Mouse (Mus musculus): ENCODE measurements around the gene Wnk4. TPM values are rescaled to one million over a fixed set of nuclear protein-coding genes. Genes with fewer than 3 reads are reported as not detected.

The Wnk4 gene
- polyA plus RNA-seq (2015; fragmentation: Nextera tagmentation; extraction: Ambion mirVana): 1.6 and 2.2 TPM in 2 replicates

DNA sequence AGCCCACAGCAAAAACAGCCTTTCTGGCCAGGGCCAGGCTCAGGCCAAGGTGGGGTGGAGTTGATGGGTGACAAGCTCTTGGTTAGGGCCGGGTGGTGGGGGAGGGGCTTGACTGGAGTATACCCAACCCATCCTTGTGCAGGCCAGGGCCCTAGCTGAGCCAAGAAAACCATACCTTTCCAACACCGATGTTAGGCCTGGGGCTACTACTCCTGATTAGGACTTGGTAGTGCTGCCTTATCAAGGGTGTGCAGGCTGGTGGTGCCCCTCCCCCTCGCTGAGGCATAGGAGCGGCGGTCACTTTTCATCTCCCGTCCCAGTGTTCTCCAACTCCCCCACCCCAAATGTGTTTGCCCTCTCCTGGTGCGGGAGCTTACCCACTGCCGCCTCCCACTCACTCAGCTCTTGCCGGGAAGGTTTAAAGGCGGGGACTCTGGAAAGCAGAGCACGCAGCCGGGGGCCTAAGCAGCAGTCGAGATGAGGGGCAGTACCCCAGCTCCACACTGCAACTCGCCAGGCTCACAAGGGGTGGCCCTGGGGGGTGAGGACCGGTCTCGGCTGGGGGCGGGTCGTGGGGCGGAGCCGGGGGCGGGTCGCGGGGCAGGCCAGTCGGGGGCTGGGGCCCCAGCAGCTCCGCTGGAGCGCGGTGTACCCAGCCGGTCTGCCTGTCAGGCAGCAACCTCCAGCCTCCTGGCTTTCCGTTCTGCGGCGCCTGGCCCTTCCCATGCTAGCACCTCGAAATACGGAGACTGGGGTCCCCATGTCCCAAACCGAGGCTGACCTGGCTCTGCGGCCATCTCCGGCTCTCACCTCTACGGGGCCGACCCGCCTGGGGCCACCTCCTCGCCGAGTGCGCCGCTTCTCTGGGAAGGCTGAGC, at the start of gene Wnk4:
Gene Wnk4, plus strand, starts transcription at position 620 of the 878 bp plus-strand sequence.
- Histone ChIP-seq H3K4me3 (ENCODE audit: low read depth, low read length) (peak within 1 kb of the TSS; percentile 64), H3K36me3 (replicated peaks; ENCODE audit: insufficient read depth, low read length) (peaks cover 25% of the 10 kb centered on the region), H3K9ac (replicated peaks) (peak within 1 kb of the TSS; percentile 68), H3K4me2 (ENCODE audit: low read depth, low read length) (peak within 1 kb of the TSS; percentile 87), H3K27me3 (ENCODE audit: insufficient read depth, low read length) (peaks cover 32% of the 10 kb centered on the region), H3K27ac (ENCODE audit: low read depth) (peak within 1 kb of the TSS; percentile 72), H3K4me1 (ENCODE audit: insufficient read depth) (peaks cover 44% of the 10 kb centered on the region), H3K9me3 (ENCODE audit: low read length) (no peaks in the 10 kb centered on the region)
- WGBS (ENCODE audit: insufficient replicate concordance): under 1% methylated on average over 37 of the region's 43 CpGs
- DNase-seq (peak; percentile 84), ATAC-seq (peak; percentile 87)
- no peak for TF ChIP-seq CTCF (IDR thresholded peaks at IDR 0.05; ENCODE audit: low read depth)
- peak; percentile 84 for TF ChIP-seq EP300 (IDR thresholded peaks at IDR 0.05; ENCODE audit: low read depth)

DNA sequence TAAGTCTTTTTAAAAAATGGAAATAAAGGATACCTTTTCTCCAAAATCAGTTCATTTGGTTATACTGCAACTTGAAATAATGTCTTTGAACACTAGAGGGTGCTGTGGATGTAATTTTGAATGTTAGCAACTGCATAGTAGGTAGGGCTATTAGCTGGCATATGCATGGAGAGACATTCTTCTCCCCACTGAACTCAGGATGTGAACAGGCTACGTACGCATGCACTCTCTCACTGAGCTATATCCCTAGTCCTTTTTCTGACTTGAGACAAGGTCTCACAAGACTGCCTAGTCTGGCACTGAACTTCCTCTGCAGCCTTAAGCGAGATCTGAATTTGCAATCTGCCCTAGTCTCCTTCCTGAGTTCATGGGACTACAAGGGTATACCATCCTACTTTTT, 48.4 kb upstream of the Wnk4 start:
- Histone ChIP-seq H3K27me3 (ENCODE audit: insufficient read depth, low read length) (no peaks in the 10 kb centered on the region), H3K9ac (replicated peaks) (no peak overlapping the region), H3K36me3 (replicated peaks; ENCODE audit: insufficient read depth, low read length) (peaks cover 54% of the 10 kb centered on the region), H3K27ac (ENCODE audit: low read depth) (no peak overlapping the region), H3K4me3 (ENCODE audit: low read depth, low read length) (no peak overlapping the region), H3K4me2 (ENCODE audit: low read depth, low read length) (no peak overlapping the region), H3K9me3 (ENCODE audit: low read length) (no peaks in the 10 kb centered on the region), H3K4me1 (ENCODE audit: insufficient read depth) (no peaks in the 10 kb centered on the region)
- 33% methylated on average over 3 of the region's 3 CpGs for WGBS (ENCODE audit: insufficient replicate concordance)
- TF ChIP-seq EP300 (IDR thresholded peaks at IDR 0.05; ENCODE audit: low read depth) (no peak), CTCF (IDR thresholded peaks at IDR 0.05; ENCODE audit: low read depth) (peak; percentile 85)
- ATAC-seq (peak; percentile 56), DNase-seq (peak; percentile 19)

DNA sequence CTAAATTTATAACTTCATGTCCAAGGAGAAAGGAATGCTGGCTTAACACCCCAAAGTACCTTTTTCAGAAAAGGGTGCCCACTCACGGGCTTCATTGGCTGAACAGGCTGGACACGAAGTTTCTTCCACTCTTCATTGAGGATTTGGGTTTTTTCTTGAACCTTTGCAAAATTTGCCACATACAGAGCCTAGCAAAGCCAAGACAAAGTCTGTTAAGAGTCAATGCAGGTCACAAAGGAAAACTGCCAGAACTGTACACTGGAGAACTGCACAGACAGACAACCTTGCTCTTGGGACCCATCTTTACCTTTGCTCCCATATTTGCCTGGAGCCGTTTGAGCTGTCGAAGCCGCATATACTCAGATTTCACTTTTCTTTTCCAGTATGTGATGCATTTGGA, 43.4 kb upstream of the Wnk4 start:
- H3K36me3 ChIP-seq (replicated peaks; ENCODE audit: insufficient read depth, low read length): peaks cover 33% of the 10 kb centered on the region
- H3K27ac ChIP-seq (ENCODE audit: low read depth): no peak overlapping the region
- H3K9ac ChIP-seq (replicated peaks): no peak overlapping the region
- ATAC-seq (no peak), DNase-seq (no peak)
- WGBS (ENCODE audit: insufficient replicate concordance): 85% methylated on average over 5 of the region's 5 CpGs
- H3K4me1 ChIP-seq (ENCODE audit: insufficient read depth): peaks cover 7% of the 10 kb centered on the region
- no peaks in the 10 kb centered on the region for H3K9me3 ChIP-seq (ENCODE audit: low read length)
- no peak overlapping the region for H3K4me2 ChIP-seq (ENCODE audit: low read depth, low read length)
- TF ChIP-seq CTCF (IDR thresholded peaks at IDR 0.05; ENCODE audit: low read depth) (no peak), EP300 (IDR thresholded peaks at IDR 0.05; ENCODE audit: low read depth) (no peak)
- H3K27me3 ChIP-seq (ENCODE audit: insufficient read depth, low read length): no peaks in the 10 kb centered on the region
- no peak overlapping the region for H3K4me3 ChIP-seq (ENCODE audit: low read depth, low read length)

DNA sequence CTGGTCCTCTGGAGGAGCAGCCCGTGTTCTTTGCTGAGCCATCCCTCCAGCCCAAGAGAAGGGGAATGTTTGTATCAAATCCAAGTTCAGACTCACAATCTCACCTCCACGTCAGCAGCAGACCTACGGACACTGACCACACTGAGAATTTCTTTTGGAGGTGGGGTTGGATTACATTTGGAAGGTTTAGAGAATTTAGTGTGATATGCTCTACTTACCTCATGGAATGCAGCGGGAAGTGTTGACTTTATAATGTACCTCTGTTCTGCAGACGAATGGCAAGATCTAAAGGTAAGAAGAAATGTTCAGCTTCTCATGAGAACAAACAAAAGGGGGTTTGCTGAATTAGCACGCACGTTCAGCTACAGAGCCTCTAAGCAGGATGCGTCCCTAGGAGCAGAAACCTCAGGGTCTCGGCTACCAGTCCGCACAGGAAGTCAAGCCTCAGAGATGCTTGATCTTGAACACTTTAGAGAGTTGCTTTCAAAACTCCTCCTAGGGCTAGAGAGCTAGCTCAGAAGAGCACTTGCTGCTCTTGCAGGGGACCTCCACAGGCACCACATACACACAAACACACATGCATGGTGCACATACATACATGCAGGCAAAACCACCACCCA, 41.8 kb upstream of the Wnk4 start:
- H3K36me3 ChIP-seq (replicated peaks; ENCODE audit: insufficient read depth, low read length): peaks cover 25% of the 10 kb centered on the region
- no peak for ATAC-seq

DNA sequence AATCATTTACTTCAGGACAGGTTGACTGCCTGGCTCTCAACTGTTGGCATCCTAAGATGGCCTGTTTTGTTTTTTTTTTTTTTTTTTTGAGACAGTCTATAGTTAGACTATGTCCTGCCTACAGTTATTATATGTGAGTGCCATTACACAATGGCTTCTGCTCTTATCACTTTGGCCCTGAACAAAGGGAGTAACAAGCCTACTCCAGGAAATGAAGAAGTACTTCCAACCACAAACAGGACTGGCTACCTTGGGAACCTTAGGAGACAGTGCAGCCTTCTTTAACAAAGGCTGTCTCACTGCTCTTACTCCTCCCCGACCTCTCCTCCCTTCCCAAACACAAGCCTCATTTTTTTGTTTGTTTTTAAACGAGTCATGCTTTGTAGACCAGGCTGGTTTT, 39.5 kb upstream of the Wnk4 start:
- H3K9ac ChIP-seq (replicated peaks): no peak overlapping the region
- TF ChIP-seq CTCF (IDR thresholded peaks at IDR 0.05; ENCODE audit: low read depth) (no peak), EP300 (IDR thresholded peaks at IDR 0.05; ENCODE audit: low read depth) (no peak)
- no peak for ATAC-seq
- H3K9me3 ChIP-seq (ENCODE audit: low read length): no peaks in the 10 kb centered on the region
- no peak for DNase-seq
- no peak overlapping the region for H3K4me3 ChIP-seq (ENCODE audit: low read depth, low read length)
- peaks cover 16% of the 10 kb centered on the region for H3K4me1 ChIP-seq (ENCODE audit: insufficient read depth)
- no peaks in the 10 kb centered on the region for H3K27me3 ChIP-seq (ENCODE audit: insufficient read depth, low read length)
- H3K36me3 ChIP-seq (replicated peaks; ENCODE audit: insufficient read depth, low read length): peaks cover 5% of the 10 kb centered on the region
- H3K4me2 ChIP-seq (ENCODE audit: low read depth, low read length): no peak overlapping the region
- no peak overlapping the region for H3K27ac ChIP-seq (ENCODE audit: low read depth)
- 39% methylated on average over 2 of the region's 2 CpGs for WGBS (ENCODE audit: insufficient replicate concordance)

More for the DNA sequence above, 41.8 kb upstream of the Wnk4 start:
- Histone ChIP-seq H3K4me3 (ENCODE audit: low read depth, low read length) (no peak overlapping the region), H3K27ac (ENCODE audit: low read depth) (no peak overlapping the region), H3K9me3 (ENCODE audit: low read length) (no peaks in the 10 kb centered on the region), H3K27me3 (ENCODE audit: insufficient read depth, low read length) (no peaks in the 10 kb centered on the region), H3K9ac (replicated peaks) (no peak overlapping the region), H3K4me1 (ENCODE audit: insufficient read depth) (peaks cover 7% of the 10 kb centered on the region), H3K4me2 (ENCODE audit: low read depth, low read length) (no peak overlapping the region)
- no peak for DNase-seq
- TF ChIP-seq CTCF (IDR thresholded peaks at IDR 0.05; ENCODE audit: low read depth) (no peak), EP300 (IDR thresholded peaks at IDR 0.05; ENCODE audit: low read depth) (no peak)
- WGBS (ENCODE audit: insufficient replicate concordance): 68% methylated on average over 10 of the region's 10 CpGs

DNA sequence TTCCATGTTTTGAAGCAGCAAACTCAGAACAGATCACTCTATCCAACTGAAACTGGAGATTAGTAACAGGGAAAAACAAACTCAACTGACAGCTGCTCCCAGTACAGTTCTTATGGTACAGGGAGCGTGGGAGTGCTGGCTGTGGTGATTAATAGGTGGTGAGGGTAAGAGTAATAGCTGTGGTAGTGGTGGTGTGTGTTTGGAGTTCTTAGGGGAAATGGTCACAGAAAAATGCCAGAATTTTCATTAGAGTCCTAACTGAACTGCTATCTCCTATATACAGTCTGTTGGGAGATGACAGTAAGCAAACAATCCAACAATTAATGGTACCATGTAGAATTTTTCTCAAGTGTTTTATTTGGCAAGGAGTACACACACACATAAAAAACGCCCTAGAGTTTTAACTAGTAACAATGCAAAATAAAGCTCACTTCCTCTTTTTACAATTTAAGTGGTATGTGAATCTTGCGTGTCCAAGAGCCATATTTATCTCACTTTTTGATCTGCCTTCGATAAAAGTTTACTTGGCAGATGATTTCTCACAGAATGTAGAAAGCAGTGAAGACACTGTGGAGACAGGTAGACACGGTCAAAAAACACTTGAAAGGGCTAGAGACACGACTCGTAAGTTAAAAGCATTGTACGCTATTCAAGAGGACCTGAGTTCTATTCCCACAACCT, 38.9 kb upstream of the Wnk4 start:
- ATAC-seq: no peak

More for the DNA sequence above, 38.9 kb upstream of the Wnk4 start:
- H3K9me3 ChIP-seq (ENCODE audit: low read length): no peaks in the 10 kb centered on the region
- H3K4me2 ChIP-seq (ENCODE audit: low read depth, low read length): no peak overlapping the region
- peaks cover 4% of the 10 kb centered on the region for H3K36me3 ChIP-seq (replicated peaks; ENCODE audit: insufficient read depth, low read length)
- TF ChIP-seq EP300 (IDR thresholded peaks at IDR 0.05; ENCODE audit: low read depth): no peak
- no peak for TF ChIP-seq CTCF (IDR thresholded peaks at IDR 0.05; ENCODE audit: low read depth)
- H3K4me3 ChIP-seq (ENCODE audit: low read depth, low read length): no peak overlapping the region
- WGBS (ENCODE audit: insufficient replicate concordance): 62% methylated on average over 8 of the region's 8 CpGs
- H3K27ac ChIP-seq (ENCODE audit: low read depth): no peak overlapping the region
- no peak overlapping the region for H3K9ac ChIP-seq (replicated peaks)
- H3K4me1 ChIP-seq (ENCODE audit: insufficient read depth): peaks cover 16% of the 10 kb centered on the region
- no peak for DNase-seq
- no peaks in the 10 kb centered on the region for H3K27me3 ChIP-seq (ENCODE audit: insufficient read depth, low read length)

Data from liver, postnatal 0 days (tissue).